Mouse (Mus musculus): Measurements from ENCODE around the gene C3ar1.

The C3ar1 gene

GRCm38 (mm10) chr6:122825923-122826742 lies 29.8 kb downstream of the C3ar1 start:
- peak in 1 of 2 experiments; percentile 72 for DNase-seq (ENCODE audit: low spot score in 2 of 2)

GRCm38 (mm10) chr6:122825166-122825565 lies 30.8 kb downstream of the C3ar1 start:
- no peak for DNase-seq (ENCODE audit: low spot score in 2 of 2)

- no peak for DNase-seq (ENCODE audit: low spot score in 2 of 2)
Measured at GRCm38 (mm10) chr6:122824086-122824485, 31.9 kb downstream of the C3ar1 start.

- no peak for DNase-seq (ENCODE audit: low spot score in 2 of 2)
Measured at GRCm38 (mm10) chr6:122821822-122822221, 34.1 kb downstream of the C3ar1 start.

- no peak for DNase-seq (ENCODE audit: low spot score in 2 of 2)
Measured at GRCm38 (mm10) chr6:122820799-122821650, 34.9 kb downstream of the C3ar1 start.

GRCm38 (mm10) chr6:122820071-122820798 lies 35.7 kb downstream of the C3ar1 start:
- no peak for DNase-seq (ENCODE audit: low spot score in 2 of 2)

GRCm38 (mm10) chr6:122819306-122820070 lies 36.5 kb downstream of the C3ar1 start, which contains the start of gene Foxj2:
Gene Foxj2 (plus strand): TSS chr6:122819914.
- peak; percentile 61 to 82 for DNase-seq (ENCODE audit: low spot score in 2 of 2)

GRCm38 (mm10) chr6:122813640-122814039 lies 42.3 kb downstream of the C3ar1 start:
- DNase-seq (ENCODE audit: low spot score in 2 of 2) = no peak

GRCm38 (mm10) chr6:122812716-122813115 lies 43.2 kb downstream of the C3ar1 start:
- DNase-seq (ENCODE audit: low spot score in 2 of 2) = no peak

- no peak for DNase-seq (ENCODE audit: low spot score in 2 of 2)
Measured at GRCm38 (mm10) chr6:122811771-122812600, 44.0 kb downstream of the C3ar1 start.

- DNase-seq (ENCODE audit: low spot score in 2 of 2) = peak; percentile 83 to 92
Measured at GRCm38 (mm10) chr6:122811280-122811652, 44.7 kb downstream of the C3ar1 start.

GRCm38 (mm10) chr6:122810615-122811279 lies 45.2 kb downstream of the C3ar1 start:
- peak; percentile 87 to 97 for DNase-seq (ENCODE audit: low spot score in 2 of 2)

GRCm38 (mm10) chr6:122810022-122810614 lies 45.8 kb downstream of the C3ar1 start:
- DNase-seq (ENCODE audit: low spot score in 2 of 2) = no peak

GRCm38 (mm10) chr6:122804418-122804817 lies 51.5 kb downstream of the C3ar1 start:
- peak in 1 of 2 experiments; percentile 74 for DNase-seq (ENCODE audit: low spot score in 2 of 2)

- DNase-seq (ENCODE audit: low spot score in 2 of 2) = no peak
Measured at GRCm38 (mm10) chr6:122801801-122802514, 54.0 kb downstream of the C3ar1 start.

GRCm38 (mm10) chr6:122801301-122801800 lies 54.6 kb downstream of the C3ar1 start, which contains the start of gene Slc2a3:
Gene Slc2a3 (minus strand): TSS chr6:122801640.
- DNase-seq (ENCODE audit: low spot score in 2 of 2) = no peak

- no peak for DNase-seq (ENCODE audit: low spot score in 2 of 2)
Measured at GRCm38 (mm10) chr6:122800640-122801300, 55.2 kb downstream of the C3ar1 start.

All from urinary bladder, adult 18-20 months (tissue).